Mouse (Mus musculus): ENCODE results near the gene Adcy3. TPM values are rescaled to one million over a fixed set of nuclear protein-coding genes. Genes with fewer than 3 reads are reported as not detected.

Adcy3 gene
- polyA plus RNA-seq, 1 experiment from 2014 or later: 8.1 TPM

GRCm38 (mm10) chr12:4158179-4158578, 25.3 kb downstream of the Adcy3 start:
- Histone ChIP-seq H3K9ac (no peak overlapping the region), H3K9me3 (no peaks in the 10 kb centered on the region), H3K4me3 (replicated peaks) (no peak overlapping the region), H3K36me3 (replicated peaks) (no peaks in the 10 kb centered on the region), H3K4me1 (peaks cover 3% of the 10 kb centered on the region), H3K27me3 (no peaks in the 10 kb centered on the region), H3K4me2 (no peak overlapping the region), H3K27ac (no peak overlapping the region)
- 90% methylated on average over 3 of the region's 3 CpGs for WGBS
- no peak for ATAC-seq (ENCODE audit: low FRiP score)

- no peaks in the 10 kb centered on the region for H3K27me3 ChIP-seq
- no peaks in the 10 kb centered on the region for H3K36me3 ChIP-seq (replicated peaks)
- H3K27ac ChIP-seq: no peak overlapping the region
- no peak overlapping the region for H3K9ac ChIP-seq
- H3K4me3 ChIP-seq (replicated peaks): no peak overlapping the region
- 93% methylated on average over 7 of the region's 7 CpGs for WGBS
- H3K4me1 ChIP-seq: peaks cover 3% of the 10 kb centered on the region
- no peak for ATAC-seq (ENCODE audit: low FRiP score)
- H3K9me3 ChIP-seq: no peaks in the 10 kb centered on the region
- no peak overlapping the region for H3K4me2 ChIP-seq
These were observed 26.1 kb downstream of the Adcy3 start for GRCm38 (mm10) chr12:4158868-4159632.

- H3K27me3 ChIP-seq: no peaks in the 10 kb centered on the region
- 73% methylated on average over 7 of the region's 7 CpGs for WGBS
- peaks cover 3% of the 10 kb centered on the region for H3K4me1 ChIP-seq
- ATAC-seq (ENCODE audit: low FRiP score): 0 out of 2 replicates have a peak, but pooled peaks have one; percentile 39
- no peaks in the 10 kb centered on the region for H3K9me3 ChIP-seq
- no peak overlapping the region for H3K9ac ChIP-seq
- no peak overlapping the region for H3K4me3 ChIP-seq (replicated peaks)
- H3K4me2 ChIP-seq: no peak overlapping the region
- H3K27ac ChIP-seq: no peak overlapping the region
- no peaks in the 10 kb centered on the region for H3K36me3 ChIP-seq (replicated peaks)
These were observed 27.4 kb downstream of the Adcy3 start for GRCm38 (mm10) chr12:4160322-4160721.

- no peak overlapping the region for H3K4me2 ChIP-seq
- WGBS: 34% methylated on average over 2 of the region's 2 CpGs
- ATAC-seq (ENCODE audit: low FRiP score): no peak
- no peak overlapping the region for H3K4me3 ChIP-seq (replicated peaks)
- no peaks in the 10 kb centered on the region for H3K9me3 ChIP-seq
- H3K4me1 ChIP-seq: peaks cover 3% of the 10 kb centered on the region
- H3K27me3 ChIP-seq: no peaks in the 10 kb centered on the region
- no peak overlapping the region for H3K27ac ChIP-seq
- no peaks in the 10 kb centered on the region for H3K36me3 ChIP-seq (replicated peaks)
- no peak overlapping the region for H3K9ac ChIP-seq
These were observed 30.0 kb downstream of the Adcy3 start for GRCm38 (mm10) chr12:4162886-4163285.

GRCm38 (mm10) chr12:4166970-4167369, 34.1 kb downstream of the Adcy3 start:
- H3K36me3 ChIP-seq (replicated peaks): no peaks in the 10 kb centered on the region
- H3K9me3 ChIP-seq: no peaks in the 10 kb centered on the region
- WGBS: 78% methylated on average over 3 of the region's 3 CpGs
- H3K9ac ChIP-seq: no peak overlapping the region
- no peak overlapping the region for H3K4me2 ChIP-seq
- no peaks in the 10 kb centered on the region for H3K4me1 ChIP-seq
- H3K27me3 ChIP-seq: no peaks in the 10 kb centered on the region
- no peak overlapping the region for H3K27ac ChIP-seq
- no peak for ATAC-seq (ENCODE audit: low FRiP score)
- no peak overlapping the region for H3K4me3 ChIP-seq (replicated peaks)

- Histone ChIP-seq H3K4me2 (no peak overlapping the region), H3K4me1 (no peaks in the 10 kb centered on the region), H3K9ac (no peak overlapping the region), H3K27me3 (no peaks in the 10 kb centered on the region), H3K4me3 (replicated peaks) (no peak overlapping the region), H3K9me3 (no peaks in the 10 kb centered on the region), H3K36me3 (replicated peaks) (no peaks in the 10 kb centered on the region), H3K27ac (no peak overlapping the region)
- no peak for ATAC-seq (ENCODE audit: low FRiP score)
- 96% methylated on average over 1 of the region's 1 CpGs for WGBS
These were observed 36.2 kb downstream of the Adcy3 start for GRCm38 (mm10) chr12:4169058-4169457.

- no peaks in the 10 kb centered on the region for H3K4me1 ChIP-seq
- H3K27ac ChIP-seq: no peak overlapping the region
- H3K4me3 ChIP-seq (replicated peaks): no peak overlapping the region
- H3K27me3 ChIP-seq: no peaks in the 10 kb centered on the region
- 85% methylated on average over 5 of the region's 5 CpGs for WGBS
- no peaks in the 10 kb centered on the region for H3K36me3 ChIP-seq (replicated peaks)
- H3K4me2 ChIP-seq: no peak overlapping the region
- ATAC-seq (ENCODE audit: low FRiP score): no peak
- H3K9ac ChIP-seq: no peak overlapping the region
- H3K9me3 ChIP-seq: no peaks in the 10 kb centered on the region
These were observed 36.7 kb downstream of the Adcy3 start for GRCm38 (mm10) chr12:4169622-4170021.

GRCm38 (mm10) chr12:4173108-4173790, 40.3 kb downstream of the Adcy3 start:
- H3K27ac ChIP-seq: no peak overlapping the region
- no peak overlapping the region for H3K9ac ChIP-seq
- H3K9me3 ChIP-seq: no peaks in the 10 kb centered on the region
- H3K4me1 ChIP-seq: 0 out of 2 replicates have a peak, but pooled peaks cover 2% of the 10 kb centered on the region
- H3K36me3 ChIP-seq (replicated peaks): no peaks in the 10 kb centered on the region
- WGBS: 91% methylated on average over 15 of the region's 15 CpGs
- H3K27me3 ChIP-seq: no peaks in the 10 kb centered on the region
- no peak overlapping the region for H3K4me3 ChIP-seq (replicated peaks)
- H3K4me2 ChIP-seq: no peak overlapping the region
- no peak for ATAC-seq (ENCODE audit: low FRiP score)

- Histone ChIP-seq H3K36me3 (replicated peaks) (no peaks in the 10 kb centered on the region), H3K27ac (no peak overlapping the region)
- no peak for ATAC-seq (ENCODE audit: low FRiP score)
These were observed 45.9 kb downstream of the Adcy3 start for GRCm38 (mm10) chr12:4178839-4179238.

GRCm38 (mm10) chr12:4179671-4180233, 46.8 kb downstream of the Adcy3 start:
- H3K4me3 ChIP-seq (replicated peaks): no peak overlapping the region
- no peak overlapping the region for H3K27ac ChIP-seq
- peaks cover 14% of the 10 kb centered on the region for H3K4me1 ChIP-seq
- H3K9ac ChIP-seq: no peak overlapping the region
- 85% methylated on average over 6 of the region's 6 CpGs for WGBS
- no peaks in the 10 kb centered on the region for H3K27me3 ChIP-seq
- no peaks in the 10 kb centered on the region for H3K36me3 ChIP-seq (replicated peaks)
- no peak overlapping the region for H3K4me2 ChIP-seq
- H3K9me3 ChIP-seq: no peaks in the 10 kb centered on the region
- no peak for ATAC-seq (ENCODE audit: low FRiP score)

More at GRCm38 (mm10) chr12:4178839-4179238, 45.9 kb downstream of the Adcy3 start:
- WGBS: 31% methylated on average over 5 of the region's 5 CpGs
- H3K9ac ChIP-seq: no peak overlapping the region
- no peaks in the 10 kb centered on the region for H3K27me3 ChIP-seq
- H3K4me1 ChIP-seq: peaks cover 14% of the 10 kb centered on the region
- H3K4me3 ChIP-seq (replicated peaks): no peak overlapping the region
- no peaks in the 10 kb centered on the region for H3K9me3 ChIP-seq
- no peak overlapping the region for H3K4me2 ChIP-seq

- no peaks in the 10 kb centered on the region for H3K27me3 ChIP-seq
- WGBS: 61% methylated on average over 3 of the region's 3 CpGs
- H3K36me3 ChIP-seq (replicated peaks): no peaks in the 10 kb centered on the region
- H3K4me1 ChIP-seq: peaks cover 14% of the 10 kb centered on the region
- H3K9me3 ChIP-seq: no peaks in the 10 kb centered on the region
- H3K4me3 ChIP-seq (replicated peaks): no peak overlapping the region
- no peak overlapping the region for H3K27ac ChIP-seq
- H3K4me2 ChIP-seq: no peak overlapping the region
- no peak for ATAC-seq (ENCODE audit: low FRiP score)
- no peak overlapping the region for H3K9ac ChIP-seq
These were observed 47.6 kb downstream of the Adcy3 start for GRCm38 (mm10) chr12:4180507-4180906.

GRCm38 (mm10) chr12:4184648-4185047, 51.7 kb downstream of the Adcy3 start:
- no peaks in the 10 kb centered on the region for H3K9me3 ChIP-seq
- ATAC-seq (ENCODE audit: low FRiP score): no peak
- H3K4me2 ChIP-seq: no peak overlapping the region
- no peak overlapping the region for H3K27ac ChIP-seq
- H3K36me3 ChIP-seq (replicated peaks): no peaks in the 10 kb centered on the region
- peaks cover 14% of the 10 kb centered on the region for H3K4me1 ChIP-seq
- H3K4me3 ChIP-seq (replicated peaks): no peak overlapping the region
- no peaks in the 10 kb centered on the region for H3K27me3 ChIP-seq
- H3K9ac ChIP-seq: no peak overlapping the region
- 76% methylated on average over 2 of the region's 2 CpGs for WGBS

All from forebrain, embryonic 12.5 days (tissue).